Mouse (Mus musculus) left cerebral cortex, adult 11 months (tissue): ENCODE data around the gene Gm21746.
"Not testable (repeated sequence)": the region's sequence is repeated elsewhere in the genome, so short reads cannot be mapped to it uniquely, and the experiment has no call there.

Experiments
- DNase-seq: peaks from one replicate; pipeline ENCODE4 v3.0.0; 2022; ENCODE audit warnings: low spot score

The Gm21746 gene

DNA sequence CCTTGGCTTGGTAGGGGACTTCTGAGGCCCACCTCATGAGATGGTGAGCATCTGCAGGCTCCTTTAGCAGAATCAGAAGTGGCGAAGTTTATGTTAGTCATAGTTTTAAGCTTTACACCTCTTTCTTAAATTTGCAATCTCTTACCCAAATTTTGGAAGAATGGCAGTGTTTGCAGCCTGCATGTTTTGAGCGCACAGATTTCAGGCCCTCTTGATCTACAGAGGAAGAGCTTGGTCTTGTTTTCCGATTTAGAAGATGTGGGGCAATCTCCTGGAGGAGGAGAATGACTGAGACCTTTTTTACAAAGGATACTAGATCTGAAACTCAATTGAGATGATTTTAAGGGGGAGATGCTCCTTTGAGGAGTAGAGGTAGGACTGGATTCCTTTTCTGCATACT, at the start of gene Gm21746:
Gene Gm21746, minus strand, starts transcription at position 101 of the 400 bp plus-strand sequence.
- DNase-seq: not testable (repeated sequence)

DNA sequence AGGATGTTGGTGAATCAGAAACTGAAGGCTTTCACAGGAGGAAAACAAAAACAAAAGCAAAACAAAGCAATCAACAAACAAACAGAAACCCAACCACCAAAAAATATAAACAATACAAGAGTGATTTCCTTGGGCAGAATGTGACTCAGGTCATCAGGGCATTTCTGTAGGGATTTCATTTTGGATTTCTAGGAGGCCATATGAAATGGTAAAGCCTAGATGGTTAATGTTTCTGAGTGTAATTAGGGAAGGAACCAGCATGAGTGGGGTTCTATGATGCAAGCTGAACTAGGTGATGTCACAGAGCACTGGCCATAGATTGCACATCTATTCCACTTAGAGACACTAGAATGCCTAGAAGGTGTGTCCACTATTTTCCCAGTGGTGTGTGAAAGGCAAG, 29.0 kb upstream of the Gm21746 start, which contains the start of gene Gm20873:
Gene Gm20873, plus strand, starts transcription at position 301 of the 400 bp plus-strand sequence.
- not testable (repeated sequence) for DNase-seq
